Mouse (Mus musculus) hindbrain, postnatal 0 days (tissue): ENCODE data around the gene Pitpnm1. TPM values are rescaled to one million over a fixed set of nuclear protein-coding genes. Genes with fewer than 3 reads are reported as not detected.

Experiments
- ATAC-seq: fragments of 200-750 bp; cut with Nextera tagmentation; 2 replicates; pipeline ENCODE4 v1.8.0; 2017; ENCODE audit warnings: mild to moderate bottlenecking, moderate TSS enrichment, moderate library complexity
- DNase-seq: peaks from one replicate; pipeline ENCODE4 v3.0.0-alpha.2; 2015; ENCODE audit warnings: low spot score
- H3K27ac ChIP-seq: fragments of 300-500 bp; sonication (generic); 2 replicates; pipeline ENCODE4 v1.5.1; 2014; ENCODE audit warnings: mild to moderate bottlenecking
- H3K27me3 ChIP-seq: fragments of 300-500 bp; sonication (generic); 2 replicates; pipeline ENCODE4 v1.6.1; 2014; ENCODE audit warnings: low read length, mixed read lengths; ENCODE audit not compliant: insufficient read depth
- H3K36me3 ChIP-seq: fragments of 300-500 bp; sonication (generic); 2 replicates; pipeline ENCODE4 v1.6.1; 2014; ENCODE audit warnings: low read length, mixed read lengths; ENCODE audit not compliant: insufficient read depth
- H3K4me1 ChIP-seq: fragments of 300-500 bp; sonication (generic); 2 replicates; pipeline ENCODE4 v1.6.1; 2014; ENCODE audit warnings: antibody characterized with exemption, low read length, mixed read lengths; ENCODE audit not compliant: insufficient read depth
- H3K4me2 ChIP-seq: fragments of 300-500 bp; sonication (generic); 2 replicates; pipeline ENCODE4 v1.6.1; 2014; ENCODE audit warnings: low read depth, mild to moderate bottlenecking, low read length, moderate library complexity, mixed read lengths
- H3K4me3 ChIP-seq: fragments of 300-500 bp; sonication (generic); 2 replicates; pipeline ENCODE4 v1.5.1; 2014; ENCODE audit warnings: low read length
- H3K9ac ChIP-seq: fragments of 300-500 bp; sonication (generic); replicated peaks from 2 replicates; pipeline ENCODE4 v1.6.1; 2014; ENCODE audit warnings: mild to moderate bottlenecking, low read length, moderate library complexity, mixed read lengths
- H3K9me3 ChIP-seq: fragments of 300-500 bp; sonication (generic); 2 replicates; pipeline ENCODE4 v1.6.1; 2016; ENCODE audit warnings: low read length, mixed read lengths
- CTCF ChIP-seq: IDR thresholded peaks from 2 replicates; pipeline ENCODE4 v1.5.1; 2016; ENCODE audit warnings: antibody characterized with exemption, control low read depth, low read depth
- WGBS: fragments of 180-500 bp; shearing (Covaris S2); extraction: QIAGEN DNeasy Blood & Tissue Kit; methylation state at CpG from one replicate; pipeline ENCODE4 v1.1.7; 2014; 5-methylcytosine and 5-hydroxymethylcytosine counted together
- polyA plus RNA-seq: library from polyadenylated mRNA; unstranded; fragments of >200 nt; fragmentation: Nextera tagmentation; extraction: Ambion mirVana; gene quantifications from 2 replicates; pipeline ENCODE4 v1.2.1, GENCODE M21; 2015
- total RNA-seq: library from RNA; depleted of rRNA; stranded (reverse); fragments of >200 nt; gene quantifications from 2 replicates; pipeline ENCODE4 v1.2.3, GENCODE M21; 2014

Gene Pitpnm1
- total and polyA plus RNA-seq, 2 experiments from 2014 or later = 91.9 to 142 TPM

GRCm38 (mm10) chr19:4094774-4095303 lies 5.0 kb upstream of the Pitpnm1 start:
- no peak overlapping the region for H3K27ac ChIP-seq
- no peak for ATAC-seq
- H3K4me2 ChIP-seq = no peak overlapping the region
- no peaks in the 10 kb centered on the region for H3K27me3 ChIP-seq
- no peaks in the 10 kb centered on the region for H3K36me3 ChIP-seq
- no peak for TF ChIP-seq CTCF
- no peak overlapping the region for H3K4me3 ChIP-seq
- no peak overlapping the region for H3K9ac ChIP-seq
- 81% methylated on average over 5 of the region's 5 CpGs for WGBS
- no peaks in the 10 kb centered on the region for H3K9me3 ChIP-seq
- peaks cover 7% of the 10 kb centered on the region; the same call in 1 of the 2 replicates for H3K4me1 ChIP-seq
- DNase-seq = no peak

- Histone ChIP-seq H3K27ac (peak overlapping the region; percentile 82; the same call in 1 of the 2 replicates), H3K4me3 (no peak overlapping the region), H3K4me2 (no peak overlapping the region), H3K4me1 (peaks cover 16% of the 10 kb centered on the region), H3K36me3 (no peaks in the 10 kb centered on the region), H3K9me3 (no peaks in the 10 kb centered on the region), H3K9ac (no peak overlapping the region), H3K27me3 (no peaks in the 10 kb centered on the region)
- DNase-seq = no peak
- 69% methylated on average over 3 of the region's 3 CpGs for WGBS
- ATAC-seq = no peak
- no peak for TF ChIP-seq CTCF
These were observed 4.0 kb upstream of the Pitpnm1 start for GRCm38 (mm10) chr19:4095802-4096201.

- WGBS = under 1% methylated on average over 65 of the region's 65 CpGs
- Histone ChIP-seq H3K27me3 (no peaks in the 10 kb centered on the region), H3K9me3 (no peaks in the 10 kb centered on the region), H3K27ac (peak within 1 kb of the TSS; percentile 82), H3K9ac (peak within 1 kb of the TSS; percentile 50), H3K4me1 (peaks cover 23% of the 10 kb centered on the region), H3K36me3 (no peaks in the 10 kb centered on the region), H3K4me3 (peak within 1 kb of the TSS; percentile 45), H3K4me2 (peak within 1 kb of the TSS; percentile 63)
- TF ChIP-seq CTCF = no peak
- DNase-seq (peak; percentile 99), ATAC-seq (peak; percentile 95)
These were observed 3.0 kb upstream of the Pitpnm1 start, which contains the start of gene Cdk2ap2 for GRCm38 (mm10) chr19:4096642-4097440. TSS of gene Cdk2ap2 (plus strand) at chr19:4097182.

GRCm38 (mm10) chr19:4097441-4097825 lies 2.4 kb upstream of the Pitpnm1 start:
- Histone ChIP-seq H3K4me2 (peak overlapping the region; percentile 63), H3K27me3 (no peaks in the 10 kb centered on the region), H3K9me3 (no peaks in the 10 kb centered on the region), H3K4me1 (peaks cover 24% of the 10 kb centered on the region), H3K4me3 (peak overlapping the region; percentile 45), H3K9ac (peak overlapping the region; percentile 31), H3K36me3 (no peaks in the 10 kb centered on the region), H3K27ac (peak overlapping the region; percentile 8; the same call in 1 of the 2 replicates)
- DNase-seq = no peak
- WGBS = 2% methylated on average over 21 of the region's 21 CpGs
- no peak for ATAC-seq
- no peak for TF ChIP-seq CTCF

- Histone ChIP-seq H3K36me3 (no peaks in the 10 kb centered on the region), H3K4me2 (no peak overlapping the region), H3K4me3 (no peak overlapping the region), H3K27ac (no peak overlapping the region), H3K4me1 (peaks cover 24% of the 10 kb centered on the region), H3K9me3 (no peaks in the 10 kb centered on the region), H3K27me3 (no peaks in the 10 kb centered on the region), H3K9ac (no peak overlapping the region)
- DNase-seq = no peak
- TF ChIP-seq CTCF = no peak
- WGBS = 91% methylated on average over 13 of the region's 13 CpGs
- ATAC-seq = no peak
These were observed 1.4 kb upstream of the Pitpnm1 start for GRCm38 (mm10) chr19:4098426-4098825.

- H3K27ac ChIP-seq = 0 out of 2 replicates have a peak overlapping the region, but pooled peaks have one; percentile 17
- no peaks in the 10 kb centered on the region for H3K27me3 ChIP-seq
- H3K9ac ChIP-seq = no peak overlapping the region
- ATAC-seq (no peak), DNase-seq (peak; percentile 92)
- H3K4me2 ChIP-seq = peak overlapping the region; percentile 70; the same call in 1 of the 2 replicates
- no peaks in the 10 kb centered on the region for H3K36me3 ChIP-seq
- H3K4me1 ChIP-seq = peaks cover 24% of the 10 kb centered on the region
- WGBS = 15% methylated on average over 9 of the region's 9 CpGs
- H3K4me3 ChIP-seq = 0 out of 2 replicates have a peak overlapping the region, but pooled peaks have one; percentile 3
- H3K9me3 ChIP-seq = no peaks in the 10 kb centered on the region
- TF ChIP-seq CTCF = peak; percentile 96
These were observed 742 bp upstream of the Pitpnm1 start for GRCm38 (mm10) chr19:4099056-4099455.
